ENCODE assay signal across 7 mouse cellular contexts in the genomic region with DNA sequence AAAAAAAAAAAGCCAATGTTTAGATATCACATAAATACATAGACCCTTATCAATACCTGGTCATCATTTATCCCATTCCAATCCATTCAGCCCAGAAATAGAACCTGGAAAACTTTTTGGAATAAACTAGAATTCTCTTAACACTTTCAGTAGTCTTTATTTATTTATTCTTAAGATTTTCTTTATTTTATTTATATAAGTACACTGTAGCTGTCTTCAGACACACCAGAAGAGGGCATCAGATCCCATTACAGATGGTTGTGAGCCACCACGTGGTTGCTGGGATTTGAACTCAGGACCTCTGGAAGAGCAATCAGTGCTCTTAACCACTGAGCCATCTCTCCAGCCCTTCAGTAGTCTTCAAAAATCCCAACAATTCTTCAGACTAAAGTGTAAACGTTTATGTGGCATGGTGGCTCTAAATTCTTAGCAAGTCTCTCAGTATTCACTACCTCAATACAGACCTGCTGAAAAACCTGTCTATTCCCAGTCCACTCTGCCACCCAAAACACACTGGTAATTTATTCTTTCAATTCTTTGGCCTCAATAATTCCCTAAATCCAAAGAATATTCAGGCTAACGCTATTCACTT. TPM values are rescaled to one million over a fixed set of nuclear protein-coding genes. Genes with fewer than 3 reads are reported as not detected.
DNase-seq lines count a peak whose midpoint lies in the region; ATAC-seq and TF ChIP-seq lines count a peak whose summit lies in the region.
"Not testable (repeated sequence)": the region's sequence is repeated elsewhere in the genome, so short reads cannot be mapped to it uniquely, and the experiment has no call there.

No protein-coding gene starts in this region.

- 52% methylated on average over 3 of the region's 3 CpGs for WGBS in embryonic facial prominence, embryonic 14.5 days
- WGBS in hindbrain, embryonic 11.5 days = 71% methylated on average over 3 of the region's 3 CpGs
- 64% methylated on average over 3 of the region's 3 CpGs for WGBS in kidney, embryonic 14.5 days
- WGBS in liver, embryonic 12.5 days (ENCODE audit: insufficient replicate concordance) = 41% methylated on average over 3 of the region's 3 CpGs
- WGBS in midbrain, embryonic 10.5 days = 67% methylated on average over 3 of the region's 3 CpGs
- WGBS in neural tube, embryonic 13.5 days = 63% methylated on average over 3 of the region's 3 CpGs

- peaks cover 46% of the 10 kb centered on the region for H3K36me3 ChIP-seq in embryonic facial prominence, embryonic 14.5 days (ENCODE audit: control insufficient read depth, insufficient read depth, low read length)
- not testable (repeated sequence) for H3K36me3 ChIP-seq in hindbrain, embryonic 11.5 days (ENCODE audit: control insufficient read depth, insufficient read depth, low read length)
- peaks cover 35% of the 10 kb centered on the region for H3K36me3 ChIP-seq in kidney, embryonic 14.5 days (ENCODE audit: control insufficient read depth, insufficient read depth, low read length)
- H3K36me3 ChIP-seq in liver, embryonic 12.5 days = peaks cover 44% of the 10 kb centered on the region
- peaks cover 43% of the 10 kb centered on the region for H3K36me3 ChIP-seq in midbrain, embryonic 10.5 days
- H3K36me3 ChIP-seq in neural tube, embryonic 13.5 days = peaks cover 42% of the 10 kb centered on the region

- not testable (repeated sequence) for H3K27ac ChIP-seq in embryonic facial prominence, embryonic 14.5 days (replicated peaks; ENCODE audit: low read depth, low read length); hindbrain, embryonic 11.5 days (ENCODE audit: low read depth, low read length); kidney, embryonic 14.5 days (ENCODE audit: low read depth, low read length); liver, embryonic 12.5 days; midbrain, embryonic 10.5 days (replicated peaks); neural tube, embryonic 13.5 days (replicated peaks)
- H3K27ac ChIP-seq in gastrocnemius, adult 2 months = peak overlapping the region; percentile 99

- not testable (repeated sequence) for H3K4me1 ChIP-seq in embryonic facial prominence, embryonic 14.5 days (ENCODE audit: control insufficient read depth, insufficient read depth, low read length); hindbrain, embryonic 11.5 days (replicated peaks; ENCODE audit: control insufficient read depth, insufficient read depth, low read length); kidney, embryonic 14.5 days (ENCODE audit: control insufficient read depth, insufficient read depth, low read length)
- H3K4me1 ChIP-seq in liver, embryonic 12.5 days = peaks cover 32% of the 10 kb centered on the region
- peaks cover 26% of the 10 kb centered on the region for H3K4me1 ChIP-seq in midbrain, embryonic 10.5 days
- H3K4me1 ChIP-seq in neural tube, embryonic 13.5 days (replicated peaks) = peaks cover 20% of the 10 kb centered on the region

- ATAC-seq in embryonic facial prominence, embryonic 14.5 days (ENCODE audit: low read depth); hindbrain, embryonic 11.5 days (ENCODE audit: low FRiP score); kidney, embryonic 14.5 days (ENCODE audit: low FRiP score, low TSS enrichment); liver, embryonic 12.5 days; neural tube, embryonic 13.5 days (ENCODE audit: low read depth): not testable (repeated sequence)

- H3K9me3 ChIP-seq in embryonic facial prominence, embryonic 14.5 days (ENCODE audit: control insufficient read depth, low read length); hindbrain, embryonic 11.5 days (ENCODE audit: control insufficient read depth, low read length); kidney, embryonic 14.5 days (ENCODE audit: control insufficient read depth, low read length); liver, embryonic 12.5 days (replicated peaks); midbrain, embryonic 10.5 days (replicated peaks); neural tube, embryonic 13.5 days: not testable (repeated sequence)

- peak; percentile 3; the same call in 1 of the 2 replicates for TF ChIP-seq CTCF in gastrocnemius, adult 2 months (IDR thresholded peaks at IDR 0.05)

- H3K9ac ChIP-seq in embryonic facial prominence, embryonic 14.5 days (ENCODE audit: low read depth, low read length); hindbrain, embryonic 11.5 days (ENCODE audit: low read depth, low read length): not testable (repeated sequence)
- H3K9ac ChIP-seq in kidney, embryonic 14.5 days (ENCODE audit: low read depth, low read length) = peak overlapping the region; percentile 89; the same call in 1 of the 2 replicates
- H3K9ac ChIP-seq in liver, embryonic 12.5 days = peak overlapping the region; percentile 85
- peak overlapping the region; percentile 88; the same call in 1 of the 2 replicates for H3K9ac ChIP-seq in neural tube, embryonic 13.5 days

- intact Hi-C loops in gastrocnemius, adult 2 months (cut with DNase I) = loop anchor here (2.0 kb wide), 1 partner anchor 35 kb away; the partner anchor contains the start of gene Eprs

- H3K4me3 ChIP-seq in embryonic facial prominence, embryonic 14.5 days (ENCODE audit: low read depth, low read length) = peak overlapping the region; percentile 94
- peak overlapping the region; percentile 92 for H3K4me3 ChIP-seq in gastrocnemius, adult 2 months
- peak overlapping the region; percentile 92 for H3K4me3 ChIP-seq in hindbrain, embryonic 11.5 days (ENCODE audit: low read depth, low read length)
- H3K4me3 ChIP-seq in kidney, embryonic 14.5 days (ENCODE audit: low read length) = peak overlapping the region; percentile 94
- H3K4me3 ChIP-seq in liver, embryonic 12.5 days = peak overlapping the region; percentile 86
- H3K4me3 ChIP-seq in midbrain, embryonic 10.5 days = peak overlapping the region; percentile 95
- H3K4me3 ChIP-seq in neural tube, embryonic 13.5 days = peak overlapping the region; percentile 79

- not testable (repeated sequence) for H3K27me3 ChIP-seq in embryonic facial prominence, embryonic 14.5 days (replicated peaks; ENCODE audit: control insufficient read depth, insufficient read depth, low read length); hindbrain, embryonic 11.5 days (ENCODE audit: control insufficient read depth, insufficient read depth, low read length); kidney, embryonic 14.5 days (ENCODE audit: control insufficient read depth, insufficient read depth, low read length); liver, embryonic 12.5 days (replicated peaks); midbrain, embryonic 10.5 days (ENCODE audit: low read depth, poor library complexity, severe bottlenecking); neural tube, embryonic 13.5 days

- not testable (repeated sequence) for DNase-seq in embryonic facial prominence, embryonic 14.5 days (ENCODE audit: low spot score); gastrocnemius, adult 2 months; hindbrain, embryonic 11.5 days (ENCODE audit: low spot score); midbrain, embryonic 10.5 days (ENCODE audit: low spot score)

- H3K4me2 ChIP-seq in embryonic facial prominence, embryonic 14.5 days (ENCODE audit: low read depth, low read length) = peak overlapping the region; percentile 76
- H3K4me2 ChIP-seq in hindbrain, embryonic 11.5 days (replicated peaks; ENCODE audit: low read depth, low read length) = not testable (repeated sequence)
- peak overlapping the region; percentile 75 for H3K4me2 ChIP-seq in kidney, embryonic 14.5 days (replicated peaks; ENCODE audit: low read depth, low read length)
- H3K4me2 ChIP-seq in liver, embryonic 12.5 days = peak overlapping the region; percentile 81
- peak overlapping the region; percentile 82 for H3K4me2 ChIP-seq in neural tube, embryonic 13.5 days

RNA-seq across cellular contexts. Expression of gene Iars2, which starts 1.3 kb away (rescaled TPM):
- polyA plus RNA-seq in embryonic facial prominence, embryonic 14.5 days (2014; fragmentation: Nextera tagmentation; extraction: Ambion mirVana) = 27.9 and 29.0 TPM in 2 replicates
- total RNA-seq in gastrocnemius, adult 2 months (2021) = 10 to 100 TPM; 35.2 to 43.2 TPM
- polyA plus RNA-seq in hindbrain, embryonic 11.5 days (2014; fragmentation: Nextera tagmentation; extraction: Ambion mirVana) = 19.2 and 24.5 TPM in 2 replicates
- 17.0 and 35.4 TPM in 2 replicates for polyA plus RNA-seq in kidney, embryonic 14.5 days (2014; fragmentation: Nextera tagmentation; extraction: Ambion mirVana)
- polyA plus RNA-seq in liver, embryonic 12.5 days (2016; fragmentation: Nextera tagmentation; extraction: Ambion mirVana) = 32.7 and 34.1 TPM in 2 replicates
- polyA plus RNA-seq in midbrain, embryonic 10.5 days (2016; fragmentation: Nextera tagmentation; extraction: Ambion mirVana) = 25.0 and 25.7 TPM in 2 replicates
- 17.6 and 20.5 TPM in 2 replicates for polyA plus RNA-seq in neural tube, embryonic 13.5 days (2015; fragmentation: Nextera tagmentation; extraction: Ambion mirVana)

RNA-seq across cellular contexts. Expression of gene Bpnt1, which starts 4.1 kb away (rescaled TPM):
- 12.4 and 16.0 TPM in 2 replicates for polyA plus RNA-seq in embryonic facial prominence, embryonic 14.5 days (2014; fragmentation: Nextera tagmentation; extraction: Ambion mirVana)
- 10 to 100 TPM; 14.7 to 23.0 TPM for total RNA-seq in gastrocnemius, adult 2 months (2021)
- polyA plus RNA-seq in hindbrain, embryonic 11.5 days (2014; fragmentation: Nextera tagmentation; extraction: Ambion mirVana) = 28.8 and 29.0 TPM in 2 replicates
- 18.2 and 31.6 TPM in 2 replicates for polyA plus RNA-seq in kidney, embryonic 14.5 days (2014; fragmentation: Nextera tagmentation; extraction: Ambion mirVana)
- 19.2 and 19.9 TPM in 2 replicates for polyA plus RNA-seq in liver, embryonic 12.5 days (2016; fragmentation: Nextera tagmentation; extraction: Ambion mirVana)
- 30.7 and 31.8 TPM in 2 replicates for polyA plus RNA-seq in midbrain, embryonic 10.5 days (2016; fragmentation: Nextera tagmentation; extraction: Ambion mirVana)
- 53.5 and 56.1 TPM in 2 replicates for polyA plus RNA-seq in neural tube, embryonic 13.5 days (2015; fragmentation: Nextera tagmentation; extraction: Ambion mirVana)

RNA-seq across cellular contexts. Expression of gene Eprs, which starts 35.0 kb away (rescaled TPM):
- 146 and 166 TPM in 2 replicates for polyA plus RNA-seq in embryonic facial prominence, embryonic 14.5 days (2014; fragmentation: Nextera tagmentation; extraction: Ambion mirVana)
- 100 to 1,000 TPM; 134 to 157 TPM for total RNA-seq in gastrocnemius, adult 2 months (2021)
- 146 and 172 TPM in 2 replicates for polyA plus RNA-seq in hindbrain, embryonic 11.5 days (2014; fragmentation: Nextera tagmentation; extraction: Ambion mirVana)
- 111 and 175 TPM in 2 replicates for polyA plus RNA-seq in kidney, embryonic 14.5 days (2014; fragmentation: Nextera tagmentation; extraction: Ambion mirVana)
- polyA plus RNA-seq in liver, embryonic 12.5 days (2016; fragmentation: Nextera tagmentation; extraction: Ambion mirVana) = 131 and 136 TPM in 2 replicates
- 152 and 157 TPM in 2 replicates for polyA plus RNA-seq in midbrain, embryonic 10.5 days (2016; fragmentation: Nextera tagmentation; extraction: Ambion mirVana)
- polyA plus RNA-seq in neural tube, embryonic 13.5 days (2015; fragmentation: Nextera tagmentation; extraction: Ambion mirVana) = 134 and 135 TPM in 2 replicates
